Mouse (Mus musculus) lung, postnatal 0 days (tissue): ENCODE measurements around the gene Galk2.

Source experiments
- CTCF ChIP-seq: IDR thresholded peaks from 2 replicates; pipeline ENCODE4 v1.5.1; 2016; ENCODE audit warnings: antibody characterized with exemption, mild to moderate bottlenecking
- EP300 ChIP-seq: IDR thresholded peaks from 2 replicates; pipeline ENCODE4 v1.6.1; 2016; ENCODE audit warnings: antibody characterized with exemption, mild to moderate bottlenecking, control low read depth

DNA sequence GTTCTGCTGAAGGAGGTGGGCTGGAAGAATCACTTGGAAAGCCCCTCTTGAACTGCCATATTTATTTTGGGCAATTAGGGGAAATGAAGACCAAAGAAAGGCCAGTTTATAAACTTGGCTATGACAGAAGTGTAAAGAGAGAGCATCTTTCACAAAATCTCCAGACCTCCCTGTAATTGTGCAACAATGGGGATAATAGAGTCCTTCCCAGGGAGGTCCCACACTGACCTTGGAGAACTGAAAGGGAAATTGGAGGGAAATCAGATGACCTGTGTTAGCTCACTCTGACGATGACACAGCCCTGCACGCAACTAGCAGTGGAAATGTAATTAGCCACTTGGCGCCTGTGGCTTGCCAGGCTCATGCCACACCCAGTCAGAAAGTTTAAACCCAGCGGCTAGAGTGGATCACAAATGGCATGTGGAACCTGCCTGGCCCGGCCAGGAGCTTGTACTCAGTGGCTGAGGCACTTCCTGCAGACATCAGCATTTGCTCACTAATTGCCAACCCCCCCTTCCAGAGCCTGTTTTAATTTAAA lies 117.0 kb downstream of the Galk2 start:
- TF ChIP-seq EP300 (no peak), CTCF (no peak)
